Mouse (Mus musculus) gastrocnemius, adult 2 months (tissue): ENCODE measurements at regions not wholly inside any gene's neighbourhood (a gene's known extent, or its start where the extent isn't known, plus 50 kb on each side); places are given as distances from the start of the nearest gene placed in this dataset.
A peak's percentile ranks its signal among the peaks of the same experiment; 100 is the strongest.

Source experiments
- DNase-seq: peaks from one replicate; pipeline ENCODE4 v3.0.0; 2022
- H3K27ac ChIP-seq: fragments of 200-600 bp; 2 replicates; pipeline ENCODE4 v1.8.1; 2022; ENCODE audit warnings: mild to moderate bottlenecking
- H3K4me3 ChIP-seq: fragments of 200-600 bp; 2 replicates; pipeline ENCODE4 v1.8.1; 2022; ENCODE audit warnings: mild to moderate bottlenecking, moderate library complexity
- CTCF ChIP-seq: fragments of 200-600 bp; IDR thresholded peaks from 2 replicates; pipeline ENCODE4 v1.8.1; 2022; ENCODE audit warnings: antibody characterized with exemption, mild to moderate bottlenecking, moderate library complexity
- intact Hi-C: fragments of 180-260 bp; cut with DNase I; formaldehyde crosslinking; loops from one replicate; pipeline ENCODE4 v1.15.1; 2025

GRCm38 (mm10) chr10:107994836-107995585 is 83.1 kb upstream of the Otogl start:
- intact Hi-C loops: no loop called here
- Histone ChIP-seq H3K4me3 (no peak overlapping the region), H3K27ac (peak overlapping the region; percentile 20; the same call in 1 of the 2 replicates)
- no peak for TF ChIP-seq CTCF
- no peak for DNase-seq

DNA sequence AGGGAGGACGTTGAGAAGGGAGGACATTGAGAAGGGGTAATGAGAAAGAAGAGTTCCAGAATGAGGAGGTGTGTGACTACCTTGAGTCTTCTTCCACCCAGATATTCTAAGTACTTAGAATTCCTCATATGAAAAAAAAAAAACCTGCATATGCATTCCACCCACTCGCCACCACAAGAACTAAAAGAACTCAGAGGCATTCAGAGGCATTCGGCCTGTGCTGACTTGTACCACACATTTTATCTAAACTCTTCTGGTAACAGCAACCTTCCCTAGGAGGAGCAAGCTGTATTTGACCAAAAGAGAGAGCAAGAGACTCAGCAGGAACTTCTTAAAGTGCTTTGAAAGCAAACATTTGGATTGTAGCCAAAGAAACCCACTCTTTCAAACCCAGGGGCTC is 80.7 kb upstream of the Otogl start:
- no peak for DNase-seq
- no peak overlapping the region for H3K4me3 ChIP-seq
- TF ChIP-seq CTCF: no peak
- intact Hi-C loops: no loop called here
- H3K27ac ChIP-seq: peak overlapping the region; percentile 46

DNA sequence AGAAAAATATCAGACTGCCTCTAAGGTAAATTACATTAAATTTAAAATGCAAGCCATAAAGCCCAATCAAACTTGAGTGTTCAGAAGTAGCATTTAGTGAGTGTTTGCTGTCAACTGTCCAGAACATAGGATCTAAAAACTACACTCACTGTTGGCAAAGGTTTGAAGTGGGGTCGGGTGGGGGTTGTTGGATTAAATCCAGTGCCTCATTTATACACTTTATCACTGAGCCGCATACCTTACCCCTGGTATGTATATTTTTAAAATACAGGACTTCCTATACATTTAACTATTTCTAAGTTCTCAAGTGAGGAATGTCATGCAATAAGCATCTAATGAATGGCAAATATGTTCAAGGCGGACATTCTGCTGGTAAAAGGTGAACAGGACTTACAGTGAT is 78.6 kb upstream of the Otogl start:
- intact Hi-C loops: no loop called here
- Histone ChIP-seq H3K27ac (no peak overlapping the region), H3K4me3 (no peak overlapping the region)
- no peak for DNase-seq
- TF ChIP-seq CTCF: no peak

- DNase-seq: no peak
- TF ChIP-seq CTCF: no peak
- Histone ChIP-seq H3K27ac (no peak overlapping the region), H3K4me3 (no peak overlapping the region)
- intact Hi-C loops: no loop called here
Measured at GRCm38 (mm10) chr10:107989913-107990312, 78.0 kb upstream of the Otogl start.

DNA sequence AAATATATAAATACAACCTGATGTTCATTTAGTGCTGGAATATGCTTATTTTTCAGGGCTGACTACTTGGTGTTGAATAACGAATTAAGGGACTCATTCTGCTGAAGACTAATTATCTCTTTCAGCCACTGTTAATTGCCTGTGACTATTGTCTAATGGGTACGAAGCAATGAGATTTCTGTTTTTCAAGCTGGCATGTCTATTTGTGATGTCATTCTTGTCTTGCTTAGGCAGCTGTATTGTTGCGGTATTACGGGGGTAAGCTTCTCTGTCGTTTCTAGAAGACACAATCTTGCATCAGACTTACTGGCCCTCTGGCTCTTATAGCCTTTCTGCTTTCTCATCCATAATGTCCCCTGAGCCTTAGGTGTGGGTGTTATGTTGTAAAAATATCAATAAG is 70.7 kb upstream of the Otogl start:
- H3K4me3 ChIP-seq: no peak overlapping the region
- no peak for DNase-seq
- TF ChIP-seq CTCF: no peak
- H3K27ac ChIP-seq: no peak overlapping the region
- intact Hi-C loops: no loop called here

GRCm38 (mm10) chr10:107982082-107982481 is 70.1 kb upstream of the Otogl start:
- intact Hi-C loops: no loop called here
- Histone ChIP-seq H3K4me3 (no peak overlapping the region), H3K27ac (no peak overlapping the region)
- DNase-seq: no peak
- no peak for TF ChIP-seq CTCF

DNA sequence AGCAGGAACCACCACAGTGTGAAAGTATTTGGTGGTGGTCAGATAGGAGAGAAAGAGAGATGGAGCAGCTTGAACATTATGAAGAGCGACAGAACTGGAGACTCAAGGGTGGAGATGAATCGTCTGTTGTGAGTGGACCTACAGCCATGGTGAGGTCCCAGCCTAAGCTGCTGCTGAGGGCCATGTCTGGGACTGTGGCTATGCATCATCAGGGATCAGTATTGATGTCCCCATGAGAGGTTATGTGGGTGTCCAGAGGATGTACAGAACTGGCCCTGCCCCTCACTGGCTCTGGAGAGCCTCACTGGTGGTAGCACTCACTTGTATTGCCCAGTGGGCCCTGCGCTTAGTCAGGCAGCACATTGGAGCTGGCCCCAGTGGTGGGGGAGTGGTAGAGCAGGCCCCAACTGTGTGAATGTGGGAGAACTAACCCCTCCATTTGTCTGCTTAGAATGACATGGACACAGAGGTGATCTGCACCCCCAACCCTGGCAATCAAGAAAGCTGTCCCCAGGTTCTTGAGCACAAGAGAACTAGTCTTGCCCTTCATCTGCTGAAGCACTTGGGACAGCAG is 64.5 kb upstream of the Otogl start:
- no peak for TF ChIP-seq CTCF
- peak overlapping the region; percentile 65 for H3K27ac ChIP-seq
- no peak overlapping the region for H3K4me3 ChIP-seq
- intact Hi-C loops: no loop called here
- no peak for DNase-seq

DNA sequence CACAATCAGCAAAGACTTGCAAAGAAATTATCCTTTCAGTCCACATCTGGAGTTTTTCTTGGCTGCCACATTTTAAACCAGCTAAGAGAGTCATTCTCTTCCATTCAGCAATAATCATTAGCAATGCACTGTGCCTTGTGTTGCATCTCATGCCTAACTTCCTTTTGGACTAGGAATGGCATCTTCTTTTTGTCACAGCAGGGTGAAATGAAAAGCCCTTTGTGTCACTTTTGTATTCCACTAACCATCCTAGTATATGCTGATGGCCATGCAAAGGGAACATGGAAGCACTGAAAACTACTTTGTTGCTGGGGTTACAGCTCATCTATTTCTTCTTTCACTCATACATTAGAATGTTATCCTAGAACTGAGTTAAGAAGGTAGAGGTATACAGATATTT is 59.8 kb upstream of the Otogl start:
- intact Hi-C loops: no loop called here
- no peak for TF ChIP-seq CTCF
- DNase-seq: no peak
- no peak overlapping the region for H3K4me3 ChIP-seq
- no peak overlapping the region for H3K27ac ChIP-seq

GRCm38 (mm10) chr10:107966996-107967395 is 55.1 kb upstream of the Otogl start:
- H3K27ac ChIP-seq: no peak overlapping the region
- DNase-seq: no peak
- no peak for TF ChIP-seq CTCF
- intact Hi-C loops: no loop called here
- H3K4me3 ChIP-seq: no peak overlapping the region

GRCm38 (mm10) chr10:107964022-107964421 is 52.1 kb upstream of the Otogl start:
- no peak for DNase-seq
- Histone ChIP-seq H3K27ac (0 out of 2 replicates have a peak overlapping the region, but pooled peaks have one; percentile 12), H3K4me3 (no peak overlapping the region)
- no peak for TF ChIP-seq CTCF
- intact Hi-C loops: no loop called here

- no peak overlapping the region for H3K4me3 ChIP-seq
- no peak overlapping the region for H3K27ac ChIP-seq
- intact Hi-C loops: no loop called here
- DNase-seq: no peak
- TF ChIP-seq CTCF: no peak
Measured at GRCm38 (mm10) chr10:107962130-107962529, 50.2 kb upstream of the Otogl start.
